Mouse (Mus musculus) forelimb bud, embryonic 11.5 days (tissue): ENCODE results near the gene Arhgef7.
"Not testable (repeated sequence)": the region's sequence is repeated elsewhere in the genome, so short reads cannot be mapped to it uniquely, and the experiment has no call there.

Experiments
- DNase-seq: peaks from one replicate; pipeline ENCODE4 v3.0.0-alpha.2; 2012; ENCODE audit warnings: low read depth, low spot score

Gene Arhgef7

GRCm38 (mm10) chr8:11833157-11833556, 105.6 kb downstream of the Arhgef7 start:
- DNase-seq: no peak

GRCm38 (mm10) chr8:11834200-11834599, 106.7 kb downstream of the Arhgef7 start:
- DNase-seq: no peak

GRCm38 (mm10) chr8:11834691-11835090, 107.2 kb downstream of the Arhgef7 start:
- DNase-seq: no peak

- DNase-seq: no peak
These were observed 112.7 kb downstream of the Arhgef7 start, which contains the start of gene Tex29 for GRCm38 (mm10) chr8:11840174-11840573. TSS of gene Tex29 (plus strand) at chr8:11840474.

GRCm38 (mm10) chr8:11841571-11841970, 114.0 kb downstream of the Arhgef7 start:
- DNase-seq: no peak

- no peak for DNase-seq
These were observed 115.2 kb downstream of the Arhgef7 start for GRCm38 (mm10) chr8:11842757-11843156.

- DNase-seq: no peak
These were observed 116.3 kb downstream of the Arhgef7 start for GRCm38 (mm10) chr8:11843677-11844315.

GRCm38 (mm10) chr8:11844316-11844685, 116.8 kb downstream of the Arhgef7 start:
- DNase-seq: no peak

GRCm38 (mm10) chr8:11846807-11847206, 119.3 kb downstream of the Arhgef7 start:
- no peak for DNase-seq

- DNase-seq: no peak
These were observed 140.3 kb downstream of the Arhgef7 start for GRCm38 (mm10) chr8:11867832-11868231.

- DNase-seq: not testable (repeated sequence)
These were observed 146.7 kb downstream of the Arhgef7 start for GRCm38 (mm10) chr8:11874227-11874626.

- no peak for DNase-seq
These were observed 157.1 kb downstream of the Arhgef7 start for GRCm38 (mm10) chr8:11884646-11885045.
